Mouse (Mus musculus) limb, embryonic 11.5 days (tissue): ENCODE measurements around the gene Celf1. TPM values are rescaled to one million over a fixed set of nuclear protein-coding genes. Genes with fewer than 3 reads are reported as not detected.

Experiments
- ATAC-seq: fragments of 200-750 bp; cut with Nextera tagmentation; 2 replicates; pipeline ENCODE4 v1.8.0; 2017; ENCODE audit warnings: low read depth; ENCODE audit not compliant: insufficient number of reproducible peaks, low FRiP score, low TSS enrichment
- DNase-seq: peaks from one replicate; pipeline ENCODE4 v3.0.0-alpha.2; 2015; ENCODE audit warnings: low spot score
- H3K27ac ChIP-seq: fragments of 300-500 bp; sonication (generic); replicated peaks from 2 replicates; pipeline ENCODE4 v1.5.1; 2014; ENCODE audit warnings: low read depth, mild to moderate bottlenecking, low read length
- H3K27me3 ChIP-seq: fragments of 300-500 bp; sonication (generic); 2 replicates; pipeline ENCODE4 v1.6.1; 2014; ENCODE audit warnings: mild to moderate bottlenecking, low read length, mixed read lengths; ENCODE audit not compliant: control insufficient read depth, insufficient read depth
- H3K36me3 ChIP-seq: fragments of 300-500 bp; sonication (generic); 2 replicates; pipeline ENCODE4 v1.6.1; 2014; ENCODE audit warnings: mild to moderate bottlenecking, low read length, moderate library complexity, mixed read lengths; ENCODE audit not compliant: control insufficient read depth, insufficient read depth
- H3K4me1 ChIP-seq: fragments of 300-500 bp; sonication (generic); 2 replicates; pipeline ENCODE4 v1.6.1; 2014; ENCODE audit warnings: low read length, mixed read lengths; ENCODE audit not compliant: control insufficient read depth, insufficient read depth
- H3K4me2 ChIP-seq: fragments of 300-500 bp; sonication (generic); 2 replicates; pipeline ENCODE4 v1.6.1; 2014; ENCODE audit warnings: low read depth, mild to moderate bottlenecking, moderate library complexity; ENCODE audit not compliant: severe bottlenecking
- H3K4me3 ChIP-seq: fragments of 300-500 bp; sonication (generic); 2 replicates; pipeline ENCODE4 v1.5.1; 2014; ENCODE audit warnings: low read depth, low read length
- H3K9ac ChIP-seq: fragments of 300-500 bp; sonication (generic); 2 replicates; pipeline ENCODE4 v1.6.1; 2014; ENCODE audit warnings: mild to moderate bottlenecking, low read length
- H3K9me3 ChIP-seq: fragments of 300-500 bp; sonication (generic); 2 replicates; pipeline ENCODE4 v1.6.1; 2016; ENCODE audit warnings: low read length; ENCODE audit not compliant: control insufficient read depth
- WGBS: fragments of 180-500 bp; shearing (Covaris S2); extraction: QIAGEN DNeasy Blood & Tissue Kit; methylation state at CpG from one replicate; pipeline ENCODE4 v1.1.7; 2014; 5-methylcytosine and 5-hydroxymethylcytosine counted together
- polyA plus RNA-seq: library from polyadenylated mRNA; unstranded; fragments of >200 nt; fragmentation: Nextera tagmentation; extraction: Ambion mirVana; gene quantifications from 2 replicates; pipeline ENCODE4 v1.2.1, GENCODE M21; 2014

The Celf1 gene
- polyA plus RNA-seq, 1 experiment from 2014 or later, result 75.2 TPM

DNA sequence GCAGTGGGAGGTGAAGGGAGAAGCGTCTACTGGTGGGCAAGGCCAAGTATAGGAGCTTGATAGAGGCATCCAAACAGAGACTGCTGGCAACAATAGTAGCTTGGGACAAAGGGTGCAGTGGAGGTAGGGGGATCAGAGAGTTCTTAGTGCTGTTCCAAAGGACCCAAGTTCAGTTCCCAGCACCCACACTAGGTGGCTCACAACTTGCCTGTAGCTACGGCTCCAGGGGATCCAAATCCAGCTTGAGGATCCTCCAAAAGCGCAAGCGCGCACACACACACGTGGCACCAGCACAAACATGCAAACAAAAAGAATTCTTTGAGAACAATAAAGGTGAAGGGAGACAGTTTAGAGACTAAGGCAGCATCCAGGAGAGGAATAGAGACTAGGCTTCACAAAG lies 124.0 kb downstream of the Celf1 start:
- peaks cover 36% of the 10 kb centered on the region for H3K36me3 ChIP-seq
- no peaks in the 10 kb centered on the region for H3K9me3 ChIP-seq
- WGBS, result 87% methylated on average over 6 of the region's 6 CpGs
- H3K4me2 ChIP-seq, result no peak overlapping the region
- H3K27me3 ChIP-seq, result no peaks in the 10 kb centered on the region
- H3K9ac ChIP-seq, result no peak overlapping the region
- DNase-seq, result no peak
- no peak overlapping the region for H3K4me3 ChIP-seq
- H3K4me1 ChIP-seq, result peaks cover 7% of the 10 kb centered on the region; the same call in 1 of the 2 replicates
- no peak overlapping the region for H3K27ac ChIP-seq
- ATAC-seq, result no peak

DNA sequence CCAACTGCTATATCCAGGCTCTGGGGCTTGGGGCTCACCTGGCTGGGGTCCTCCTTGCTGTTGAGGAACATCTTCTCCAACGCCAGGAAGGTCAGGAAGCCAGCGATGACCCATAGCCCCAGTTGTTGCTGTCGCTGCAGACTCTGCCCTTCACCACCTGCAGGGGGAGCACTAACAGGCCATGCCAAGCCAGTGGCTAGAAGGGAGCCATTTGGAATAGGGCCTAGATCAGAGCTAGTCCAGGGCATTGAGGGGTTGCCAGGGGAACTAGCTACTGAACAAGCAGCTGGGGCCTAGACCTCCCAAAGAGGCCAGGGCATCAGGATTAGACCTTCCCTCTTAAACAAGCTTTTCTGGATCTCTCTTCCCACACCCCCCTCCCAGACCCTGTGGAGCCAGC lies 125.4 kb downstream of the Celf1 start:
- Histone ChIP-seq H3K4me1 (peaks cover 8% of the 10 kb centered on the region; the same call in 1 of the 2 replicates), H3K27ac (no peak overlapping the region), H3K9ac (no peak overlapping the region), H3K27me3 (no peaks in the 10 kb centered on the region), H3K36me3 (peaks cover 29% of the 10 kb centered on the region), H3K4me2 (no peak overlapping the region), H3K4me3 (no peak overlapping the region), H3K9me3 (no peaks in the 10 kb centered on the region)
- DNase-seq (peak; percentile 41), ATAC-seq (no peak)
- 47% methylated on average over 3 of the region's 3 CpGs for WGBS

DNA sequence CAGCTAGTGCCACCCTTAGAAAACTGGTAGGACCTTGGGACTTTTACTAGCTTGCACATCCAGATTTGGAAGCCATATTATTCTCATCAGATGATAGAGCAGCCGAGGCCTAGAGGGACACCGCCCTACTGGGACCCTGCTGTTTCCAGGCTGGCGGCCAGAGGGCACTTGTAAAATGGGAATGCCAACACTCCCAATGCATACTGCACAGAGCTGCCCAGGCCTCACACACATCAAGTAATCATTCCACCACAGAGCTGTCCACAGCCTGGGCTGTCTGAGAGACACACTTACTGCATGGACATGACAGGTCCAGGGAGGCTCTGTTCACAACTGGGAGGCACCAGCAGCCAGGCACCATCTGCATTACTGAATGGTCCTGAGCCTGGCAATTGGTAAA lies 126.3 kb downstream of the Celf1 start:
- 89% methylated on average over 3 of the region's 3 CpGs for WGBS

DNA sequence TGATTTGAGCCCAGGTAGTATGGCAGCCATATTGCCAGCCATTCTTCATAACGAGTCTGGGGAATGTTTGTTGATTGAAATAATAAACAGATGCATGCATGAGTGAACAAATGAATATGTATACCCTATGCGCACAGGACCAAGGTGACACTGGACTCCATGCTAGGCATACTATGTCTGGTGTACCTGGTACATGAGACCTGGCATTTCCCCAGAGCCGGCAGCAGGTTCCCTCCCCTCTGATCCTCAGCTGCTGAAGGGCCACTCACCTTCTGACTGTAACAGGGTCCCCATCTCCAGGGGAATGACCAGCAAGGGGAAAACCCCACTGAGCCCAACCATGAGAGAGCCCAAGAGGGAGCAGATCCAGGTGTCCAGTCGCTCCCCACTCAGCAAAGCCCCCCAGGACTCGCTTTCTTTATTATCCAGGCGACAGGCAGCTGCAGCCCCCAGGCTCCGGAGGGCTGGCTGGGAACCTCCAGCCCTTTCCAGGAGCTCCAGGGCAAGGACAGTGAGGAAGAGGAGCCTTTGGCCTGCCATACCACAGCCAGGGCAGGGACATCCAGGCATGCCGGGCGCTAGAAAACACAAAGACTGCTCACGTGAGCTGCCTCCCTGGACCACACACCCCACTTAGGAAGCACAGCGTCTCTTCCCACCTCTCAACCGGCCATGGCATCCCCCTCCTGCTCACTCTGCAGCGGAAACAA lies 128.1 kb downstream of the Celf1 start:
- peak overlapping the region; percentile 58; the same call in 1 of the 2 replicates for H3K4me3 ChIP-seq
- peaks cover 15% of the 10 kb centered on the region for H3K4me1 ChIP-seq
- no peak for DNase-seq
- peak overlapping the region; percentile 88; the same call in 1 of the 2 replicates for H3K4me2 ChIP-seq
- no peak overlapping the region for H3K27ac ChIP-seq
- ATAC-seq, result no peak
- no peaks in the 10 kb centered on the region for H3K9me3 ChIP-seq
- H3K36me3 ChIP-seq, result peaks cover 13% of the 10 kb centered on the region
- H3K27me3 ChIP-seq, result no peaks in the 10 kb centered on the region
- 0 out of 2 replicates have a peak overlapping the region, but pooled peaks have one; percentile 38 for H3K9ac ChIP-seq
- WGBS, result 58% methylated on average over 13 of the region's 13 CpGs

More for the DNA sequence above, 126.3 kb downstream of the Celf1 start:
- Histone ChIP-seq H3K27me3 (no peaks in the 10 kb centered on the region), H3K4me3 (no peak overlapping the region), H3K36me3 (peaks cover 29% of the 10 kb centered on the region), H3K9ac (no peak overlapping the region), H3K4me2 (no peak overlapping the region), H3K9me3 (no peaks in the 10 kb centered on the region), H3K4me1 (peaks cover 15% of the 10 kb centered on the region), H3K27ac (no peak overlapping the region)
- ATAC-seq, result no peak
- no peak for DNase-seq

DNA sequence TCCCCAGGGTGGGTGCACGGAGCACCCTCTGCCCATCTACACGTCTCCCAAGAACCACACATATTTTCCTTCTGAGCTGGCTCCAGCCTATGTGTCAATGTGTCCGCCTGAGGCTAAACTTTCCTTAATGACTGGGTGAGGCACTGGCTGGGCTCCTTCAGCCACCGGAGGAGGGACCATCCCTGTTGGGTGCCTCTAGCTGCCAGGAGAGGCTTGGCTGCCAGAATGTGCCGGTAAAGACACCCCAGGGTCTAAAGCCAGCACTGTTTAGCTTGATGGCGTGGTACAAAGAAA lies 128.6 kb downstream of the Celf1 start:
- DNase-seq, result no peak
- Histone ChIP-seq H3K9me3 (no peaks in the 10 kb centered on the region), H3K9ac (0 out of 2 replicates have a peak overlapping the region, but pooled peaks have one; percentile 38), H3K4me2 (peak overlapping the region; percentile 88), H3K27me3 (no peaks in the 10 kb centered on the region), H3K4me1 (peaks cover 15% of the 10 kb centered on the region), H3K4me3 (peak overlapping the region; percentile 58; the same call in 1 of the 2 replicates), H3K36me3 (peaks cover 11% of the 10 kb centered on the region), H3K27ac (no peak overlapping the region)
- WGBS, result 48% methylated on average over 6 of the region's 6 CpGs
- ATAC-seq, result no peak

Other genes starting within 250 kb of the Celf1 start
- gene Fnbp4, start 195.0 kb upstream of the Celf1 start, polyA plus RNA-seq, result 102 and 117 TPM in 2 replicates
- 0.40 and 0.51 TPM in 2 replicates for gene Agbl2, start 157.7 kb upstream of the Celf1 start, polyA plus RNA-seq
- 220 and 227 TPM in 2 replicates for gene Mtch2, start 93.2 kb upstream of the Celf1 start, polyA plus RNA-seq
- 9.2 and 10.2 TPM in 2 replicates for gene C1qtnf4, start 54.5 kb upstream of the Celf1 start, polyA plus RNA-seq
- 47.5 and 53.7 TPM in 2 replicates for gene Kbtbd4, start 35.6 kb upstream of the Celf1 start, polyA plus RNA-seq
- 206 and 229 TPM in 2 replicates for gene Ndufs3, start 35.6 kb upstream of the Celf1 start, polyA plus RNA-seq
- gene Rapsn, start 95.2 kb downstream of the Celf1 start, polyA plus RNA-seq, result 2.7 and 4.4 TPM in 2 replicates
- 433 and 440 TPM in 2 replicates for gene Psmc3, start 113.6 kb downstream of the Celf1 start, polyA plus RNA-seq
- 27.1 and 29.8 TPM in 2 replicates for gene Slc39a13, start 130.0 kb downstream of the Celf1 start, polyA plus RNA-seq
- 1.9 and 2.4 TPM in 2 replicates for gene Spi1, start 142.0 kb downstream of the Celf1 start, polyA plus RNA-seq
- 0.11 and 0.29 TPM in 2 replicates for gene Mybpc3, start 177.8 kb downstream of the Celf1 start, polyA plus RNA-seq
- 6.8 and 8.1 TPM in 2 replicates for gene Madd, start 243.5 kb downstream of the Celf1 start, polyA plus RNA-seq